Mouse (Mus musculus): Measurements from ENCODE around the gene Exoc3.

Gene Exoc3

DNA sequence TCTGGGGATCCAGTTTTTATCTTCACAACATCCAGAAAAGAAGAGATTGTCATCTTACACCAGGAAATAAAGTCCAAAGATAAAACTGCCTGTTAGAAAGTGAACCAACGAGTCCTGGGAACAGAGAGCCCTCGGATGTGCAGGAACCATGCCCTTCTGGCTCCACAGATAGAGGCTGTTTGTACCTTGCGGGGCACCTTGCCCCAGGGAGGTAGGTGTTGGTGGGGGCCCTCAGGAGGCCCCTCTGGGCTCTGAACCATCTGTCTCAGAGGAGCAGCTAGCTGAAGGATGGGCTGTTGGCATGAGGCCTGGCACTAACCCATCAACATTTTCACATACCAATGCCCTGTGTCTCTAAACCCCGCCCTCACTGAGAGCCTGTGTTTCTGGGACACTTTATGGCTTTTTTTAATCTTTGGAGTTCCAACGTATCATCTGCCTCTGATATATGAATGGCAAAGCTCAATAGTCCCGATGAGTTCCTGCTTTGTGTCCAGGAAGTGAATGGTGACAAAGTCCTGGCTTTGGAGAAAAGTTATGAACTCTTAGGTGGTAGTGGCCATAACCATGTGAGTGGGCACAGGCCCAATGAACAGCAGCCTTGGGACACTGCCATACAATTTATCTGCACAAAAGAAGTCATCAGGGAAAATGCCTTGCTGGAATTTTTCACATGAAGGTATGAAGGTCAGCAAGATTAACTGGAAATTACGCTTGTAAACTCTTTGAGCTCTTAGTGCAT lies 69.5 kb downstream of the Exoc3 start:
- in situ Hi-C loops (cut with MboI, MseI), result no loop called here

DNA sequence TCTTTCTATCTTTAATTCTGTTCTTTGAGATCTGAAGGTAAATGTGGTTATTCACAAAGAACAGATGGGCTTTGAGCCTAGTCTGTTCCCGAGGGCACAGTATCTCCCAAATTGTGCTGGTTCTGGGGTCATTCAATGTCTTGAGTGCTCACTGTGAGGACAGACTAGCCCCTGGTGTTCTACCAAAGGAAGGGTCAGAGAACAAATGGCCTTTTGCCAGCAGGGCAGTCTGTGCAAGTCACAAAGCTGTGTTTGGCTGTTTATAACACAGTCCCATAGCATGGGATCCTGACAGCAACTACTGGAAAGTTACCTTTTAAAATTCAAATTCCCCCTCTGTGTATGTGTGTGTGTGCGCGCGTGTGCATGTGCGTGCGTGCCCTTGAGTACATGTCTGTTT lies 78.6 kb downstream of the Exoc3 start:
- in situ Hi-C loops (cut with MboI, MseI), result no loop called here

DNA sequence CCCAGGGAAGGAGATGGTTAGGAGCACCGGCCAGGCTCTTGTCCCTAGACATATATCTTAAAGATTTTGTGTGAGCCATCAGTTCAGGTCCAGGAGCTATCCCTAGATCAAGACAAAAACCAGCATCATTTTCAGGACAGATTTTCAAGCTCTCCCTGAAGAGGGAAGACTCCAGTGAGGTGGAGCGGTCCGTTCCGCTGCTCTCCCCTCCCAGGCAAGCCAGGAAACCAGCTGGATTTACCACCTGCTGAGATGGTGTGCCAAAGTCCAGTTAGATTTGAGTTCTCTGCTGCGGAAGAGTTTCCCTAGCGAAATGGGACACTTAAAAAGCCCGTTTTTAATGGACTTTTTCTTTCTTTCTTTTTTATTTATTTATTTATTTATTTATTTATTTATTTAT lies 81.0 kb downstream of the Exoc3 start:
- in situ Hi-C loops (cut with MboI, MseI), result no loop called here

DNA sequence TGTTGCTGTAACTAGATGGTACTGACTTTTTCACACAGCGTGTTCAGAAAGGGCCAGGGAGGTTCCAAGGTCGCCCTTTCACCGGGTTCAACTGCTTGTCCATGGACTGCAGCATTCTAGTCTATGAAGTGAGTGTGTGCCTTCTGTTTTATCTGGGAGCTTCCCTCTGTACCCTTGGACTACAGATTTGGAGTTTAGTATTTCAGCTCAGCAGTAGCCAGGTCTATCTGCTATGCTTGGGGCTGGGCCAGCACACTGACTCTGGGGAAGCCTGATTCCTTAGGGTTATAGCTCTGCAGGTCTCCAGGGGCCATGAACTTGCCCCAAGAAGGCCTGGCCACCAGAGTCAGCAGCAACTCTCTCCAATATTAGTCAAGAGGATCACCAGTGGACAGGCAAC lies 85.9 kb downstream of the Exoc3 start:
- in situ Hi-C loops (cut with MboI, MseI), result loop anchor here (25.0 kb wide), 1 partner anchor 165 kb away; the partner anchor contains the start of gene Ahrr

DNA sequence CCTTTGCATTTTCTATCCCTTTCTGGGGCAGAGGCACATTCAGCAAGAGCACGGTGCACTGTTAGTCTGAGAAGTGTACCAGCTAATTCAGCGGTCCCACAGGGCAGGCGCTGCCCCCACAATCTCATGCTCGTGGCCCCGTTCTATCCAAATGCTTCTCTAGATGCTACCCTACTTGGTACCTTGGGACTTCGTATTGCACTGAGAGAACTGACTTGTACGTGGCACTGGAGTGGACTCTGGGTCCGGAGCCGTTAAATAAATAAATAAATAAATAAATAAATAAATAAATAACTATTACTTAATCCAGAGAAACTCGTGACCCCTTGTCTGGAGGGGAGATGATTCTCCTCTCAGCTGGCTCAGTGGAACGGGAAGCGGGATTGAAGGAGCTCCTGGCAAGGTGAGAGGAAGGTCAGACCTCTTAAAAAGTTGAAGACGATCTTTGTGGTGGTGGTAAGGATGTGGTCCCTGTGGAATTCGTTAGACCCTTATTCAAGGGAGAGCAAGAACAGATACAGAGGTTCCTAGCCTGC lies 86.7 kb downstream of the Exoc3 start:
- in situ Hi-C loops (cut with MboI, MseI), result loop anchor here (25.0 kb wide), 1 partner anchor 165 kb away; the partner anchor contains the start of gene Ahrr

DNA sequence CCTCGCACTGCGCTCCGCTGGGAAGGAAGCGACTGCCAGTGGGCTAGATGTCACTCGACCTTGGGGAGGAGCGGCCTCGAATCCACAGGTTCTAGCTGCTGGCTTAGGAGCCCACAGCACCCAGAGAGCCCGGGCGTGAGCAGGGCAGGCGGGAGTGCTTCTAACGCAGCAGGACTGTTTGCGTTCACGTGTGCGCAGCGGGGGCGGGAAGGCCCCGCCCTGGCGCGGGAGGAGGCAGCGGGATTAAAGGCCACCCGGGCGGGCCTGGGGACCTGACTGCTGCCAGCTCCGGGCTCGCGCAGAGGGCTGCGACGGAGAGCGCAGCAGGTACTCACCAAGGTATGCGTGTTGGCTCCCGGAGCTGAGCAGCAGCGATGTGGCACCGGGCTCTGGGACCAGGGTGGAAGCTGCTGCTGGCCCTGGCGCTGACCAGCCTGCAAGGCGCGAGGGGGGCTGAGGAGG lies 87.4 kb downstream of the Exoc3 start, which contains the start of gene Slc9a3:
Gene Slc9a3 (plus strand): TSS at position 317 of the 462 bp plus-strand sequence.
- in situ Hi-C loops (cut with MboI, MseI), result loop anchor here (25.0 kb wide), 1 partner anchor 166 kb away; the partner anchor contains the start of gene Ahrr
